Mouse (Mus musculus) forebrain, embryonic 16.5 days (tissue): Measurements from ENCODE around the gene Abcg5. TPM values are rescaled to one million over a fixed set of nuclear protein-coding genes. Genes with fewer than 3 reads are reported as not detected.

Source experiments
- ATAC-seq: fragments of 200-750 bp; cut with Nextera tagmentation; 2 replicates; pipeline ENCODE4 v1.8.0; 2017; ENCODE audit warnings: mild to moderate bottlenecking, moderate library complexity
- H3K27ac ChIP-seq: fragments of 300-500 bp; sonication (generic); 2 replicates; pipeline ENCODE4 v1.5.1; 2014; ENCODE audit warnings: low read length, control low read depth
- H3K27me3 ChIP-seq: fragments of 300-500 bp; sonication (generic); replicated peaks from 2 replicates; pipeline ENCODE4 v1.6.1; 2014; ENCODE audit warnings: low read length; ENCODE audit not compliant: control insufficient read depth, insufficient read depth
- H3K36me3 ChIP-seq: fragments of 300-500 bp; sonication (generic); 2 replicates; pipeline ENCODE4 v1.6.1; 2014; ENCODE audit not compliant: control insufficient read depth, insufficient read depth
- H3K4me1 ChIP-seq: fragments of 300-500 bp; sonication (generic); replicated peaks from 2 replicates; pipeline ENCODE4 v1.6.1; 2014; ENCODE audit warnings: low read length; ENCODE audit not compliant: control insufficient read depth, insufficient read depth
- H3K4me2 ChIP-seq: fragments of 300-500 bp; sonication (generic); 2 replicates; pipeline ENCODE4 v1.6.1; 2014; ENCODE audit warnings: mild to moderate bottlenecking, low read length, control low read depth
- H3K4me3 ChIP-seq: fragments of 300-500 bp; sonication (generic); replicated peaks from 2 replicates; pipeline ENCODE4 v1.5.1; 2014; ENCODE audit warnings: mild to moderate bottlenecking, low read length, control low read depth
- H3K9ac ChIP-seq: fragments of 300-500 bp; sonication (generic); replicated peaks from 2 replicates; pipeline ENCODE4 v1.6.1; 2014; ENCODE audit warnings: low read depth, low read length, control low read depth
- H3K9me3 ChIP-seq: fragments of 300-500 bp; sonication (generic); 2 replicates; pipeline ENCODE4 v1.6.1; 2016; ENCODE audit warnings: low read length; ENCODE audit not compliant: control insufficient read depth
- WGBS: fragments of 180-500 bp; shearing (Covaris S2); extraction: QIAGEN DNeasy Blood & Tissue Kit; methylation state at CpG from one replicate; pipeline ENCODE4 v1.1.7; 2014; 5-methylcytosine and 5-hydroxymethylcytosine counted together
- polyA plus RNA-seq: library from polyadenylated mRNA; unstranded; fragments of >200 nt; fragmentation: Nextera tagmentation; extraction: Ambion mirVana; gene quantifications from 2 replicates; pipeline ENCODE4 v1.2.1, GENCODE M21; 2015

The Abcg5 gene
- polyA plus RNA-seq, result 0.87 and 1.0 TPM in 2 replicates

DNA sequence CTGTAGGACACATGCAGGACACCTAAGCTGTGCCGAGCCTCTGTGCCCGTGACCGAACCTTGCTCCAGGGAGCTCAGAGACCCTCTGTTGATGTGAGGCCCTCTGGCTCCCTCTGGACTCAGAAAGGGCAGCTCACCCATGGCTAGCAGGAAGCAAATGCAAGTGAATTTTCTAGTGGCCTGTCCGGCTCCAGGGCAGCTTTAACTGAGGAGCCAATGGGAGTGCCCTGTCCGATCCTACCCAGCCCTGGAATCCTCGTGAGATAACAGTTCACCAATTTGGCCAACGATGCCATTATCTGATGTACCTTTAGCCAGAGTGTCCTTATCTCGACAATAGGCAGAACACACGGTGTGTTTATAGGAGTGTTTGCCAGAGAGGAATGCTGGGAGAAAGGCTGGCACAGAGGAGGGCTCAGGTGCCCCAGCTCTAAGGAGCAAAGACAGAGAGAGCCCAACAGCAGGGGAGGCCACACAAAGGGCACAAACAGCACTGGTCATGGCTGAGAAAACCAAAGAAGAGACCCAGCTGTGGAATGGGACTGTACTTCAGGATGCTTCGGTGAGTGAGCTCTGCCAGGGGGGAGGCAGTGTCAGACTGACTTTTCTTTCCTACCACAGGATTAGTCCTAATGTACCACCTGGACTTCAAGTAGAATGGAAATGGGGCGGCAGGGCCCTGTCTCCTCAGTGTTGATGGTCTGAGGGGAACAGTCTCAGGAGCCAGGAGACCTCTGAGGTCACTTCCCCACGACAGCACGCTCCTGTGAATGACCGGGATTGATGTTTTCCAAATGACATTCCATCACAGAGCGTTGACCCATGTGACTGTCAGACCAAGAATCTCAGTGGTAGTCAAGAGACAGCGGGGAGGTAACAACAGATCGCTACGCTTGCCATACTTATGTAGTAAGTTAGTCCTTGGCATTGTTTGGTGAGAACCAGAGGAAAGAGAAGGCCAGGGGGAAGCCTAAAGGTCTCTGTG lies at the start of gene Abcg5:
Gene Abcg5 (minus strand): TSS at position 278 of the 984 bp plus-strand sequence.
- no peaks in the 10 kb centered on the region for H3K36me3 ChIP-seq
- no peaks in the 10 kb centered on the region for H3K9me3 ChIP-seq
- H3K27ac ChIP-seq, result no peak within 1 kb of the TSS
- ATAC-seq, result no peak
- no peak within 1 kb of the TSS for H3K4me2 ChIP-seq
- no peaks in the 10 kb centered on the region for H3K4me1 ChIP-seq
- H3K4me3 ChIP-seq, result no peak within 1 kb of the TSS
- WGBS, result 81% methylated on average over 18 of the region's 18 CpGs
- H3K9ac ChIP-seq, result no peak within 1 kb of the TSS
- no peaks in the 10 kb centered on the region for H3K27me3 ChIP-seq

DNA sequence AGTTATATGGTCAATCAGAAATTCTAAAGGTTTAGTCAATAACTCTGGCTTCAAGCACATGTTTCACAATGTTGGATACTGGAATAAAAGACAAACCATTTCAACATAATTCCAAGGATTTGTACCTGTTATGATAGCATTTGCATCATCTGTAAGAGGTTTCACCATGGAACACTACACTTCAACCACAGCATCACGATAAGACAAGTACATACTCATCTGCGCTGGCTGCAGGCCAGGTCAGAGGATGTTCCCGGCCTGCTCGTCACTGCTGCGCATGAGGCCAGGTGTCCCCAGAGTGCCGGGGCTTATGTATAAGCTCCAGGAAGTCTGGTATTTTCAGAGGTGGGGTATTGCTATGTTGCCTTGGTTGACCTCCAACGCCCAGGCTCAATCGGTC lies 49.8 kb upstream of the Abcg5 start:
- no peak overlapping the region for H3K4me3 ChIP-seq
- H3K9ac ChIP-seq, result no peak overlapping the region
- ATAC-seq, result no peak
- no peak overlapping the region for H3K27ac ChIP-seq
- no peak overlapping the region for H3K4me2 ChIP-seq
- no peaks in the 10 kb centered on the region for H3K4me1 ChIP-seq
- H3K27me3 ChIP-seq, result no peaks in the 10 kb centered on the region
- 91% methylated on average over 8 of the region's 8 CpGs for WGBS
- no peaks in the 10 kb centered on the region for H3K9me3 ChIP-seq
- H3K36me3 ChIP-seq, result peaks cover 3% of the 10 kb centered on the region; the same call in 1 of the 2 replicates

DNA sequence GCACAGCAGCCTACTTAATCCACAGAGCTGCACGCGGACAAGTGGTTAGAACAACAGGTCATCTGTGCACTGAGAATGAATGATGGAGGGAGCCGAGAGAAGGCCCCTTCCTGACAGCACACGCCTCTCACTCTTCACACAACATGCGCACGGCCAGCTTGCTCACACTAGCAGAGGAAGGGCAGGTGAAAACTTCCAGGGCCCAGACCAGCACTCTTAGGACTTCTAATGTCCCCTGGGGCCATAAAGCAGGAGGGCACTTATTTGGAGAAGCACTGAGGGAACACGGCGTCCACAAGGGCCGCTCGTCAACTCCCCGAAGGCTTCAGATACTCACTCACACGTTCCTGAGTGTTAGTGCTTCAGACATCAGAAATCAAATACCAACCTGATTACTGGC lies 48.5 kb upstream of the Abcg5 start:
- no peak for ATAC-seq
- 91% methylated on average over 12 of the region's 12 CpGs for WGBS
- peaks cover 3% of the 10 kb centered on the region; the same call in 1 of the 2 replicates for H3K36me3 ChIP-seq

DNA sequence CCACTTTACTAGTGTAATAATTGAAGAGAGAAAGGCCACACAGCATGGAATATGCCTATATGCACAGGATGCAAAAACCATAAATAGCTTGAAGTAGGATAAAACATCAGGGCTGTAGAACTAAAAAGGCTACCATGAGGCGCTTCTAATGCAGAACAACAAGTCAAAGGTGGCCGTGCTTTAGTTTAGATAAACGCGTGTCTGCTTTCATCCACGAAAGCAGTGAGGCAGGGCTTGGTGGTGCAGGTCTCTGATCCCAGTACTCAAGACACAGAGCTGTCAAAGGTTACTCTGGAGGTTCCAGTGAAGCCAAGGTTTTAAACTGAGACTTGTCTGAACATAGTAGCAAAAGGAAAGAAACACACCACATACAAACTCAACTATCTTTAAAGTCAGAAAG lies 46.3 kb upstream of the Abcg5 start:
- Histone ChIP-seq H3K27me3 (no peaks in the 10 kb centered on the region), H3K4me1 (no peaks in the 10 kb centered on the region), H3K4me2 (no peak overlapping the region), H3K9ac (no peak overlapping the region), H3K9me3 (no peaks in the 10 kb centered on the region), H3K36me3 (peaks cover 6% of the 10 kb centered on the region), H3K4me3 (no peak overlapping the region), H3K27ac (no peak overlapping the region)
- 94% methylated on average over 5 of the region's 5 CpGs for WGBS
- ATAC-seq, result no peak

More for the DNA sequence above, 48.5 kb upstream of the Abcg5 start:
- Histone ChIP-seq H3K4me3 (no peak overlapping the region), H3K9ac (no peak overlapping the region), H3K9me3 (no peaks in the 10 kb centered on the region), H3K4me1 (no peaks in the 10 kb centered on the region), H3K4me2 (no peak overlapping the region), H3K27me3 (no peaks in the 10 kb centered on the region), H3K27ac (no peak overlapping the region)

DNA sequence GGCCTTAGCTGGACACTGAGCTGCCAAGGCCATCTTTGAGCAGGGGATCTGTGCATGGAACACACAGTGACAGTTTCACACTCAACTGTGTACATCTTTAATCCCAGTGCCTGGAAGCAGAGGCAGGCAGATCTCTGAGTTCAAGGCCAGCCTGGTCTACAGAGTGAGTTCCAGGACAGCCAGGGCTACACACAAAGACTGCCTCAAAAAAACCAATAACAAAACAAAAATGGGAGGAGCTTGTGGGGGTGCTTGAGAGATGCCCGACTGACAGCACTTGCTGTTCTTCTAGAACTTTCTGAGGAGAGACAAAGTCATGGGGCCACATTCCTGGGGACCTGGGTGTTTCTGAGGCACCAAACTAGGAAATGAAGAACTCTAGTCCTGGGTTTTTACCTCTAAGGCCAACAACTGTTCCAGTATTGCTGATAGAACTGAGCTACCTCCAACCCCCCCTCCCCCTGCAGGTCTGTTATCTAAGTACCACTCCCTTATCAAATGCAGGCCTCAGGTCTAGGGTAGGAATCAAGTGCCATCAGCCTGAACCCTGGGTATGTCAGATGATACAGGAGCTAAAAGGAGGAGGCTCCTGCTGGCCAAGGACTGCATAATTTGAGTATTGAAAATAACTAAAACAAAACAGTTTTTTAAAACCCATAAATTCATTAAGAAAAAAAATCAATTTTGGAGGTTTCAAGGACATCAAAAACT lies 45.5 kb upstream of the Abcg5 start:
- Histone ChIP-seq H3K27ac (no peak overlapping the region), H3K27me3 (no peaks in the 10 kb centered on the region), H3K36me3 (peaks cover 6% of the 10 kb centered on the region), H3K4me3 (no peak overlapping the region), H3K4me2 (no peak overlapping the region), H3K9ac (no peak overlapping the region), H3K4me1 (no peaks in the 10 kb centered on the region), H3K9me3 (no peaks in the 10 kb centered on the region)
- no peak for ATAC-seq
- WGBS, result 68% methylated on average over 1 of the region's 1 CpGs

DNA sequence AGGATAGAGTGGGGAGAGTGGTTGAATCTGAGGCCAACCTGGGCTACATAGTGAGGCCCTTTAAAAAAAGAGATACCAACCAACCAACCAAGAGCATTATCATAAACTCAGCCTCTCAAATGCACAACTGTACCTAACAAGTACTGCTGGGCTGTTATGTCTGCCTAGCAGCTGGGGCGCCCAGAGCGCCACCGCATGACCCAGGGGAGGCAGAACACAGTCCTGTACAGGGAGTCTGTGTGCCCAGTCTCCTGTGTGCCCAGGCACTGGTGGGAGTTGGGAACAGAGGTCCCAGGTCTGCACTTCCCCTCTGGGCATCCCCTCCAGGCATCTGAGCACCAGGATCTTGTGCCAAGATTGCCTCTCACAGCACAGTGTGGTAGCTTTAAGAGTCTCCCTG lies 42.4 kb upstream of the Abcg5 start:
- H3K4me1 ChIP-seq, result no peaks in the 10 kb centered on the region
- H3K27me3 ChIP-seq, result no peaks in the 10 kb centered on the region
- H3K4me2 ChIP-seq, result no peak overlapping the region
- 95% methylated on average over 3 of the region's 3 CpGs for WGBS
- H3K9ac ChIP-seq, result no peak overlapping the region
- H3K9me3 ChIP-seq, result no peaks in the 10 kb centered on the region
- no peak for ATAC-seq
- H3K27ac ChIP-seq, result no peak overlapping the region
- no peak overlapping the region for H3K4me3 ChIP-seq
- H3K36me3 ChIP-seq, result peaks cover 10% of the 10 kb centered on the region

DNA sequence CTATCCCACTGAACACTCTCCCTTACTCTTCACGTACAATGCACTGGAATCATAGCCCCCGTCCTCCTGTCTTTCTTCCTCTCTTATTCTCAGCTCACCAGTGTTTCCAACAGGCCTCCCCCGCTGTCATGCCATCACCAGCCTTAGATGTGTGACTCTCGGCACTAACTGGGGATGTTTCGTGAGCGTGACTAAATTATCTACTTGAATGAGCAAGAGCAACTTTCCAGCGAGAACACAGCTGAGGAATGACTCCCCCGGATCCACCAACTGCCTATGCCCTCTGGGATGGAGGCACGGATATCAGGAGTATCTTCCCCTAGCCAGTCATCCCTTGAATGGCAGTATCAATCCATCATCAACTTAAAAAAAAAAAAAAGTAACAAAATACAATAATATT lies 41.2 kb upstream of the Abcg5 start:
- ATAC-seq, result no peak
- 71% methylated on average over 9 of the region's 9 CpGs for WGBS
- Histone ChIP-seq H3K27ac (no peak overlapping the region), H3K9me3 (no peaks in the 10 kb centered on the region), H3K27me3 (no peaks in the 10 kb centered on the region), H3K36me3 (peaks cover 10% of the 10 kb centered on the region), H3K4me3 (no peak overlapping the region), H3K9ac (no peak overlapping the region), H3K4me1 (no peaks in the 10 kb centered on the region), H3K4me2 (no peak overlapping the region)

DNA sequence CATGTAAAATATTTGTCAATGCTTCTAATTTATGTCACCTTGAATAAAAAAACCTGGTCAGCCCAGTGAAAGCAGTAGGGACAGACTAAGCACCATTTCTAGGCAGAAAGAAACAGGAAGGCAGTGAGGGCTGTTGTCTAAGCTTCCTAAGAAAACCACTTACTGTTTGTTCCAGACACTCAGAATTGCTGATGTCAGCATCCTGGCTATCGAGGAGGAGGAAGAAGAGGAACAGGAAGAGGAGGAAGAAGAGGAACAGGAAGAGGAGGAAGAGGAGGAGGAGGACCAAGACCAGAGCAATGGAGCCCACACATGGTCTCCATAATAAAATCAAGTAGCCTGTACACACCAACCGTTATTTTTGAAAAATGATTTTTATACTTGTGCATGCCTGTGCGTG lies 36.3 kb upstream of the Abcg5 start:
- no peak for ATAC-seq
- Histone ChIP-seq H3K4me3 (no peak overlapping the region), H3K4me1 (peaks cover 9% of the 10 kb centered on the region), H3K4me2 (no peak overlapping the region), H3K27me3 (no peaks in the 10 kb centered on the region), H3K36me3 (peaks cover 8% of the 10 kb centered on the region), H3K27ac (no peak overlapping the region), H3K9ac (no peak overlapping the region), H3K9me3 (no peaks in the 10 kb centered on the region)
- WGBS, result 88% methylated on average over 3 of the region's 3 CpGs

DNA sequence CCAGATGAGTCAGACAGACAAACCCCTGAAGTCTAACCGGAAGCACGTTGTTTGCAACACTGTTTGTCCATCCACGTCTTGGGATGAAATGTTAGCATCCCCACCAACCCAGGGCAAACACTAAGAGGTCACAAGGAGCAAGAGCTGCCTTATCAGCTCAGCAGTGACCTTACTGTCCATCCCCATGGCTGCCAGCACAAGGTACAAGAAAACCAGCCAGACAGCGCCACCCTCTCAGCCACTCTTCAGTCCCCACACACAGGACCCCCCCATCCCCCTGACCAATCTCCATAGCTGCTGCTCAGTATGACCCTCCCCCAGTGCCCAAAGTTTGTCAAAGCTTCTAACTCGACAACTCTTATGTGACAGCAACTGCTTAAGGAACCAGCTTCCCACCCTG lies 34.6 kb upstream of the Abcg5 start:
- peaks cover 8% of the 10 kb centered on the region for H3K36me3 ChIP-seq
- no peak overlapping the region for H3K27ac ChIP-seq
- peaks cover 14% of the 10 kb centered on the region for H3K4me1 ChIP-seq
- no peak overlapping the region for H3K9ac ChIP-seq
- H3K4me2 ChIP-seq, result no peak overlapping the region
- WGBS, result 91% methylated on average over 5 of the region's 5 CpGs
- no peak overlapping the region for H3K4me3 ChIP-seq
- H3K27me3 ChIP-seq, result no peaks in the 10 kb centered on the region
- no peaks in the 10 kb centered on the region for H3K9me3 ChIP-seq
- no peak for ATAC-seq
